Mouse (Mus musculus) C2C12 (cell line): Measurements from ENCODE around the gene Efr3b. TPM values are rescaled to one million over a fixed set of nuclear protein-coding genes. Genes with fewer than 3 reads are reported as not detected.

Source experiments
- H3K27me3 ChIP-seq: one replicate; pipeline ENCODE4 v1.6.1; 2011; ENCODE audit not compliant: control insufficient read depth, insufficient read depth, insufficient read length
- H3K36me3 ChIP-seq: one replicate; pipeline ENCODE4 v1.6.1; 2011; ENCODE audit not compliant: control insufficient read depth, insufficient read depth
- H3K4me3 ChIP-seq: one replicate; pipeline ENCODE4 v1.5.1; 2011; ENCODE audit warnings: mild to moderate bottlenecking, control low read depth; ENCODE audit not compliant: poor library complexity, insufficient read depth, severe bottlenecking
- H3K79me2 ChIP-seq: one replicate; pipeline ENCODE4 v1.6.1; 2011; ENCODE audit not compliant: control insufficient read depth, insufficient read depth
- H3K79me3 ChIP-seq: one replicate; pipeline ENCODE4 v1.6.1; 2011; ENCODE audit warnings: low read depth, control low read depth
- H3ac ChIP-seq: one replicate; pipeline ENCODE3; 2011; ENCODE audit warnings: low read depth; ENCODE audit not compliant: control insufficient read depth, insufficient read length
- CEBPB ChIP-seq: IDR thresholded peaks from one replicate; pipeline ENCODE4 v1.6.1; 2011; ENCODE audit warnings: low read depth, mild to moderate bottlenecking, control low read depth, moderate library complexity
- CTCF ChIP-seq: IDR thresholded peaks from one replicate; pipeline ENCODE4 v1.5.1; 2011; ENCODE audit not compliant: control insufficient read depth, insufficient read depth, insufficient read length
- FOSL1 ChIP-seq: IDR thresholded peaks from one replicate; pipeline ENCODE4 v1.8.0; 2011; ENCODE audit warnings: mild to moderate bottlenecking, low read length; ENCODE audit not compliant: poor library complexity, insufficient read depth, severe bottlenecking
- MAX ChIP-seq: IDR thresholded peaks from one replicate; pipeline ENCODE4 v1.6.1; 2011; ENCODE audit warnings: mild to moderate bottlenecking, control low read depth
- MYOD1 ChIP-seq: IDR thresholded peaks from one replicate; pipeline ENCODE4 v1.6.1; 2011; ENCODE audit warnings: low read depth; ENCODE audit not compliant: control insufficient read depth, insufficient read length
- MYOG ChIP-seq: IDR thresholded peaks from one replicate; pipeline ENCODE4 v1.6.1; 2011; ENCODE audit not compliant: control insufficient read depth, insufficient read length; ENCODE audit errors: extremely low read depth
- USF1 ChIP-seq: IDR thresholded peaks from one replicate; pipeline ENCODE4 v1.6.1; 2011; ENCODE audit warnings: low read depth, mild to moderate bottlenecking, control low read depth, moderate library complexity
- polyA plus RNA-seq: library from polyadenylated mRNA; unstranded; fragments of >200 nt; fragmentation: generic; extraction: Trizol; gene quantifications from one replicate; pipeline ENCODE4 v1.2.1, GENCODE M21; 2012; ENCODE audit warnings: missing spikeins

Gene Efr3b
- polyA plus RNA-seq, 1 experiment, result 0.09 TPM

GRCm38 (mm10) chr12:4076383-4076782 is 37.7 kb upstream of the Efr3b start:
- no peaks in the 10 kb centered on the region for H3K79me2 ChIP-seq
- no peaks in the 10 kb centered on the region for H3K36me3 ChIP-seq
- no peak overlapping the region for H3ac ChIP-seq
- no peaks in the 10 kb centered on the region for H3K79me3 ChIP-seq
- H3K4me3 ChIP-seq, result no peak overlapping the region
- peaks cover 7% of the 10 kb centered on the region for H3K27me3 ChIP-seq
- TF ChIP-seq MAX (no peak), CEBPB (no peak), MYOG (no peak), FOSL1 (no peak), USF1 (no peak), CTCF (no peak), MYOD1 (no peak)

DNA sequence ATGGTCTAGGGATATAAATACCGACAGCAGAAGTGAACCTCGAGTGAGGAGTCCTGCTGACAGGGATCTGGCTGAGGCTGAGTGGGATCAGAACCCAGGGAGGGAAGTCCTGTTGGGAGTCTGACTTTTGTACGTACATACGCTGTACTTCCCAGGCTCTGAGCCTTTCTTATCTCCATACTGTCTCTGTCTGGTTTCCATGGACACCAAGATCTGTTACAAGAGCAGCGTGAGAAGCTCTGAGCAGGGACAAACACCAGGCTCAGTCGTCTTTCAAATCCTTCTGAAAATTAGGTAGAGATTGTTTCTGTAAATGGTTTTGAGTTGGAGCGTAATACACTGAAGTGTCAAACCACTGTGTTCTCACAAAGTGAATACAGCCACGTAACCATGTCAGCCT is 36.7 kb upstream of the Efr3b start:
- H3ac ChIP-seq, result no peak overlapping the region
- H3K27me3 ChIP-seq, result peaks cover 7% of the 10 kb centered on the region
- TF ChIP-seq MAX (no peak), USF1 (no peak), CTCF (no peak), MYOG (no peak), MYOD1 (no peak), FOSL1 (no peak), CEBPB (no peak)

GRCm38 (mm10) chr12:4071671-4072070 is 33.0 kb upstream of the Efr3b start:
- no peaks in the 10 kb centered on the region for H3K79me3 ChIP-seq
- no peaks in the 10 kb centered on the region for H3K36me3 ChIP-seq
- H3K79me2 ChIP-seq, result no peaks in the 10 kb centered on the region
- H3ac ChIP-seq, result no peak overlapping the region
- peaks cover 10% of the 10 kb centered on the region for H3K27me3 ChIP-seq
- TF ChIP-seq USF1, result no peak
- no peak for TF ChIP-seq MYOD1
- TF ChIP-seq MYOG, result no peak
- no peak for TF ChIP-seq CEBPB
- no peak overlapping the region for H3K4me3 ChIP-seq

More for the DNA sequence above, 36.7 kb upstream of the Efr3b start:
- Histone ChIP-seq H3K79me3 (no peaks in the 10 kb centered on the region), H3K36me3 (no peaks in the 10 kb centered on the region), H3K4me3 (no peak overlapping the region), H3K79me2 (no peaks in the 10 kb centered on the region)

- Histone ChIP-seq H3K27me3 (peaks cover 6% of the 10 kb centered on the region), H3K79me3 (no peaks in the 10 kb centered on the region), H3ac (no peak overlapping the region), H3K36me3 (no peaks in the 10 kb centered on the region), H3K79me2 (no peaks in the 10 kb centered on the region), H3K4me3 (no peak overlapping the region)
- TF ChIP-seq CTCF, result no peak
- no peak for TF ChIP-seq FOSL1
- no peak for TF ChIP-seq MYOD1
- TF ChIP-seq MYOG, result no peak
- TF ChIP-seq USF1, result no peak
- TF ChIP-seq CEBPB, result no peak
- TF ChIP-seq MAX, result no peak
These were observed 29.8 kb upstream of the Efr3b start for GRCm38 (mm10) chr12:4068551-4068950.

GRCm38 (mm10) chr12:4066681-4067459 is 28.2 kb upstream of the Efr3b start:
- H3K79me2 ChIP-seq, result no peaks in the 10 kb centered on the region
- TF ChIP-seq USF1, result no peak
- TF ChIP-seq MYOG, result no peak
- no peak for TF ChIP-seq CTCF
- TF ChIP-seq CEBPB, result no peak
- TF ChIP-seq MAX, result no peak
- H3ac ChIP-seq, result no peak overlapping the region
- H3K27me3 ChIP-seq, result peaks cover 6% of the 10 kb centered on the region
- H3K4me3 ChIP-seq, result no peak overlapping the region
- no peaks in the 10 kb centered on the region for H3K79me3 ChIP-seq
- no peaks in the 10 kb centered on the region for H3K36me3 ChIP-seq

DNA sequence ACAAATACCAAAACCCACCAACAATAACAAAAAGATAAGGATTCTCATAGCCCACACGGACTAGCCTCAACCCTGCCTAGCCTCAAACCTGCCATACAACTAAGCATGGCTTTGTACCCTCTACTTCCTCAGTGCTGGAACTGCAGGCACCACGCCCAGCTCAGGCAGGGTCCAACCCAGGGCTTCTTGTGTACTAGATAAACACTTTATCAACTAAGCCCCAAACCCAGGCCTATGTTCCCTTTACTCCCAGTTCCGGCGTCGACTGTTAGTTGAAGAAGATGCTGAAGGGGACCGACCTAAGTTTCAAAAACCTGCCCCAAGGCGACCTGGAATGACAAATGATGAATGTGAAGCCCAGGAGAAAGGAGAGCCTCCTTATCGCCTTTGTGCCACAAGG is 27.2 kb upstream of the Efr3b start:
- Histone ChIP-seq H3ac (no peak overlapping the region), H3K79me2 (no peaks in the 10 kb centered on the region), H3K27me3 (peaks cover 6% of the 10 kb centered on the region), H3K4me3 (no peak overlapping the region), H3K79me3 (no peaks in the 10 kb centered on the region), H3K36me3 (no peaks in the 10 kb centered on the region)
- no peak for TF ChIP-seq MYOD1
- TF ChIP-seq FOSL1, result no peak
- TF ChIP-seq CTCF, result no peak
- TF ChIP-seq MYOG, result no peak
- no peak for TF ChIP-seq CEBPB
- no peak for TF ChIP-seq MAX
- TF ChIP-seq USF1, result no peak
